Mouse (Mus musculus): ENCODE measurements at regions not wholly inside any gene's neighbourhood (a gene's known extent, or its start where the extent isn't known, plus 50 kb on each side); places are given as distances from the start of the nearest gene placed in this dataset.

DNA sequence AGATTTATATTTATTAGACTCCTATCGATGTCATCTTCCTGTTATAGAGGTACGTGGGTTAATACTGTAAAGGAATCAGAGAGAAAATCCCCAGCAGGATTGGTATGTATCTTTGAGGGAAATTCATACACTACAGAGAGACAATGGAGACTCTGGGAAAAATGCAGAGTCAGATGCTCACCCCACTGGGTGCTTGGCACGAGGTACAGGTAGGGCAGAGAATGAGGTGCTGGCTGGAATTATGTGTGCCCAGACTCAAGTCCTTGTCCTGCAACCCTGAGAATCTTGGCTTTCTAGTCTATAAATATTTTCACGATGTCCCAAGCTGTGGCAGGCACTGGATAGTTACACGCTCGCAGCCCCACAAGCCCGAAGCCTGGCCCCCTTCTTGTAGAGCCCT, 57.8 kb upstream of the Cry1 start:
- ATAC-seq (ENCODE audit: low read depth) (no peak), DNase-seq (ENCODE audit: low spot score) (no peak)
- Histone ChIP-seq H3K27me3 (replicated peaks; ENCODE audit: control insufficient read depth, insufficient read depth, low read length) (no peaks in the 10 kb centered on the region), H3K4me1 (ENCODE audit: control insufficient read depth, insufficient read depth, low read length) (no peaks in the 10 kb centered on the region), H3K4me3 (ENCODE audit: low read depth, low read length) (no peak overlapping the region), H3K9me3 (ENCODE audit: control insufficient read depth, low read length) (no peaks in the 10 kb centered on the region), H3K27ac (replicated peaks; ENCODE audit: low read depth, low read length) (no peak overlapping the region), H3K4me2 (ENCODE audit: low read depth, low read length) (no peak overlapping the region), H3K36me3 (ENCODE audit: control insufficient read depth, insufficient read depth, low read length) (no peaks in the 10 kb centered on the region), H3K9ac (ENCODE audit: low read depth, low read length) (no peak overlapping the region)
- 77% methylated on average over 7 of the region's 7 CpGs for WGBS

DNA sequence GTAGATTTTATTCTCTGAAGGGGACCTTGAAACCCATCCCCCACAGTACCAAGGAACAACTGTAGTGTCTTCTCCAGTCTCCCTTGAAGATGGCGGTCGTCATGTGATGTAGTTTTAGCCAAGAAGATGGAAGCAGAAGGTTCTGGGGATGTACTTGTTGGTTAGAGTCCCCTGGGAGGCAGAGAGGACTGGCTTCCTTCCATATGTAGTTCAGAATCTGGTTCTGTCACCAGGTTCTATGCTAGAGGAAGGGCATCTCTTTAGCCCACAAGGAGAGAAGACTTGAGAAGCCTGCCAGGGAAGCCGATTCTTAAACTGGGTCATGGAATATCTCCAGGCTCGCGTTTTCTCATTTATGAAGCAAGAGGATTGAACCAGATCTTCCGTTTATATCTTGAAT, 58.7 kb upstream of the Cry1 start:
- H3K4me2 ChIP-seq (ENCODE audit: low read depth, low read length) = no peak overlapping the region
- no peak overlapping the region for H3K9ac ChIP-seq (ENCODE audit: low read depth, low read length)
- H3K27ac ChIP-seq (replicated peaks; ENCODE audit: low read depth, low read length) = no peak overlapping the region
- DNase-seq (ENCODE audit: low spot score) (no peak), ATAC-seq (ENCODE audit: low read depth) (no peak)
- no peaks in the 10 kb centered on the region for H3K36me3 ChIP-seq (ENCODE audit: control insufficient read depth, insufficient read depth, low read length)
- no peaks in the 10 kb centered on the region for H3K4me1 ChIP-seq (ENCODE audit: control insufficient read depth, insufficient read depth, low read length)
- H3K27me3 ChIP-seq (replicated peaks; ENCODE audit: control insufficient read depth, insufficient read depth, low read length) = no peaks in the 10 kb centered on the region
- H3K9me3 ChIP-seq (ENCODE audit: control insufficient read depth, low read length) = no peaks in the 10 kb centered on the region
- H3K4me3 ChIP-seq (ENCODE audit: low read depth, low read length) = no peak overlapping the region
- 90% methylated on average over 6 of the region's 6 CpGs for WGBS

GRCm38 (mm10) chr10:85265746-85266145, 80.9 kb upstream of the Cry1 start:
- no peaks in the 10 kb centered on the region for H3K9me3 ChIP-seq (ENCODE audit: control insufficient read depth, low read length)
- ATAC-seq (ENCODE audit: low read depth) (no peak), DNase-seq (ENCODE audit: low spot score) (peak; percentile 26)
- H3K4me1 ChIP-seq (ENCODE audit: control insufficient read depth, insufficient read depth, low read length) = no peaks in the 10 kb centered on the region
- H3K9ac ChIP-seq (ENCODE audit: low read depth, low read length) = no peak overlapping the region
- no peaks in the 10 kb centered on the region for H3K27me3 ChIP-seq (replicated peaks; ENCODE audit: control insufficient read depth, insufficient read depth, low read length)
- H3K36me3 ChIP-seq (ENCODE audit: control insufficient read depth, insufficient read depth, low read length) = no peaks in the 10 kb centered on the region
- H3K4me3 ChIP-seq (ENCODE audit: low read depth, low read length) = no peak overlapping the region
- H3K4me2 ChIP-seq (ENCODE audit: low read depth, low read length) = no peak overlapping the region
- H3K27ac ChIP-seq (replicated peaks; ENCODE audit: low read depth, low read length) = no peak overlapping the region
- WGBS = 30% methylated on average over 5 of the region's 5 CpGs

GRCm38 (mm10) chr10:85266148-85266547, 81.3 kb upstream of the Cry1 start:
- no peaks in the 10 kb centered on the region for H3K9me3 ChIP-seq (ENCODE audit: control insufficient read depth, low read length)
- H3K9ac ChIP-seq (ENCODE audit: low read depth, low read length) = no peak overlapping the region
- no peak overlapping the region for H3K4me2 ChIP-seq (ENCODE audit: low read depth, low read length)
- H3K27me3 ChIP-seq (replicated peaks; ENCODE audit: control insufficient read depth, insufficient read depth, low read length) = no peaks in the 10 kb centered on the region
- H3K4me1 ChIP-seq (ENCODE audit: control insufficient read depth, insufficient read depth, low read length) = no peaks in the 10 kb centered on the region
- no peak for DNase-seq (ENCODE audit: low spot score)
- no peaks in the 10 kb centered on the region for H3K36me3 ChIP-seq (ENCODE audit: control insufficient read depth, insufficient read depth, low read length)
- WGBS = 35% methylated on average over 10 of the region's 10 CpGs
- no peak overlapping the region for H3K4me3 ChIP-seq (ENCODE audit: low read depth, low read length)
- ATAC-seq (ENCODE audit: low read depth) = no peak
- H3K27ac ChIP-seq (replicated peaks; ENCODE audit: low read depth, low read length) = no peak overlapping the region

DNA sequence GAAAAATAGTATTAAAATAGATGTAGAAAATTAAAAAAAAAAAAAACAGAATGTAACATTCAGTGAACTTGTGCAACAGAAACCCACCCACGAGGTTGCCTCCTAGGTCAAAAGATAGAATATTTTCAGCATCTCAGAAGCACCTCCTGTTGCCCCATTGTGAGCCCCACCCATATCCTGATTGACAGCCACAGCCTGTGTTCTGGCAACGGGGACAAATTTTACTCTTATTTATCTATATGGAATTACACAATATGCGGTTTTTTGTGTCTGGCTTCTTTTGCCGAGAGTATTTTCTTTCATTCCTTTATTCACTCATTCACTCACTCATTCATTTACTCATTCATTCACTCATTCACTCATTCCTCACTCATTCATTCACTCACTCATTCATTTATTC, 81.9 kb upstream of the Cry1 start:
- H3K4me2 ChIP-seq (ENCODE audit: low read depth, low read length) = no peak overlapping the region
- ATAC-seq (ENCODE audit: low read depth) (no peak), DNase-seq (ENCODE audit: low spot score) (no peak)
- H3K27ac ChIP-seq (replicated peaks; ENCODE audit: low read depth, low read length) = no peak overlapping the region
- no peak overlapping the region for H3K4me3 ChIP-seq (ENCODE audit: low read depth, low read length)
- WGBS = 65% methylated on average over 4 of the region's 4 CpGs
- H3K9me3 ChIP-seq (ENCODE audit: control insufficient read depth, low read length) = no peaks in the 10 kb centered on the region
- no peak overlapping the region for H3K9ac ChIP-seq (ENCODE audit: low read depth, low read length)
- no peaks in the 10 kb centered on the region for H3K36me3 ChIP-seq (ENCODE audit: control insufficient read depth, insufficient read depth, low read length)
- no peaks in the 10 kb centered on the region for H3K4me1 ChIP-seq (ENCODE audit: control insufficient read depth, insufficient read depth, low read length)
- H3K27me3 ChIP-seq (replicated peaks; ENCODE audit: control insufficient read depth, insufficient read depth, low read length) = no peaks in the 10 kb centered on the region

DNA sequence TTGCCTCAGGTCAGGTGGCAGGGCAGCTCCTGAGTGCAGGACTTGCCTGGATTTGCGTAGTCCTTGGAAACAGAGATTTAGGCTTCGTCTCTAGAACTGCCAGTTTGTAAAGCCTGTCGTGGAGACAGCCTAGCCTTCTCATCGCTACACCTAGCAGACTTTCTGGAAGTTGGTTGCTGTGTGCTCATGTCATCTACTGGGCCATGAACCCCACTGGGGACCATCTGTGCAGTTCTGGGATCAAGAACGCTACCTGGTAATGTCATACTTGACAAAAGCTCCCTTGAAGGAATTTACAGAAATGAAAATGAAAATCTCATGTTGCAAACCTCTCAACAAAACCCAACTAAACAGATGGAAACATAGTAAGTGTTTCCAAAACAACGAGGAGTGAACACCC, 85.3 kb upstream of the Cry1 start:
- Histone ChIP-seq H3K36me3 (ENCODE audit: control insufficient read depth, insufficient read depth, low read length) (no peaks in the 10 kb centered on the region), H3K9ac (ENCODE audit: low read depth, low read length) (no peak overlapping the region), H3K4me1 (ENCODE audit: control insufficient read depth, insufficient read depth, low read length) (no peaks in the 10 kb centered on the region), H3K9me3 (ENCODE audit: control insufficient read depth, low read length) (no peaks in the 10 kb centered on the region), H3K27me3 (replicated peaks; ENCODE audit: control insufficient read depth, insufficient read depth, low read length) (no peaks in the 10 kb centered on the region), H3K27ac (replicated peaks; ENCODE audit: low read depth, low read length) (no peak overlapping the region), H3K4me3 (ENCODE audit: low read depth, low read length) (no peak overlapping the region), H3K4me2 (ENCODE audit: low read depth, low read length) (no peak overlapping the region)
- DNase-seq (ENCODE audit: low spot score) (no peak), ATAC-seq (ENCODE audit: low read depth) (no peak)
- 67% methylated on average over 6 of the region's 6 CpGs for WGBS

DNA sequence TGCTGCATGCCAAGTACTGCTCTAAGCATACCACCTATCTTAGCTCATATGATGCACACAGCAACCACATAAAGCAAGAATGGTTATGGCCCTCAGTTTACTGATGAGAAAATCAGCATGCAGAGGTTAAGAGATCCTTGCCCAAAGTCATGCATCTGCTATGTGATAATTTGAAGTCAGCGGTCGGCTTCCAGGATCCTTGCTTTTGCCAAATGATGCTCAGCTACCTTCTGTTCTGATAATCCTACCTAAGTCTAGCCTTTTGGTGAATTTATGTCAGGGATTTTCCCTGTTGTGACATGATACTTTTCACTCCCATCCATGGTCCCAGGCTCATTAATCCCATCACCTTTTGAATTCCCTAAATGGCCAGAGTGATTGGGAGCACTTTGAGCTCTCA, 91.9 kb upstream of the Cry1 start:
- Histone ChIP-seq H3K36me3 (ENCODE audit: control insufficient read depth, insufficient read depth, low read length) (no peaks in the 10 kb centered on the region), H3K9ac (ENCODE audit: low read depth, low read length) (no peak overlapping the region), H3K9me3 (ENCODE audit: control insufficient read depth, low read length) (no peaks in the 10 kb centered on the region), H3K4me2 (ENCODE audit: low read depth, low read length) (no peak overlapping the region), H3K27ac (replicated peaks; ENCODE audit: low read depth, low read length) (no peak overlapping the region), H3K4me3 (ENCODE audit: low read depth, low read length) (no peak overlapping the region), H3K4me1 (ENCODE audit: control insufficient read depth, insufficient read depth, low read length) (no peaks in the 10 kb centered on the region), H3K27me3 (replicated peaks; ENCODE audit: control insufficient read depth, insufficient read depth, low read length) (no peaks in the 10 kb centered on the region)
- 86% methylated on average over 2 of the region's 2 CpGs for whole genome bisulfite sequencing
- ATAC-seq (ENCODE audit: low read depth) (no peak), DNase-seq (ENCODE audit: low spot score) (no peak)

DNA sequence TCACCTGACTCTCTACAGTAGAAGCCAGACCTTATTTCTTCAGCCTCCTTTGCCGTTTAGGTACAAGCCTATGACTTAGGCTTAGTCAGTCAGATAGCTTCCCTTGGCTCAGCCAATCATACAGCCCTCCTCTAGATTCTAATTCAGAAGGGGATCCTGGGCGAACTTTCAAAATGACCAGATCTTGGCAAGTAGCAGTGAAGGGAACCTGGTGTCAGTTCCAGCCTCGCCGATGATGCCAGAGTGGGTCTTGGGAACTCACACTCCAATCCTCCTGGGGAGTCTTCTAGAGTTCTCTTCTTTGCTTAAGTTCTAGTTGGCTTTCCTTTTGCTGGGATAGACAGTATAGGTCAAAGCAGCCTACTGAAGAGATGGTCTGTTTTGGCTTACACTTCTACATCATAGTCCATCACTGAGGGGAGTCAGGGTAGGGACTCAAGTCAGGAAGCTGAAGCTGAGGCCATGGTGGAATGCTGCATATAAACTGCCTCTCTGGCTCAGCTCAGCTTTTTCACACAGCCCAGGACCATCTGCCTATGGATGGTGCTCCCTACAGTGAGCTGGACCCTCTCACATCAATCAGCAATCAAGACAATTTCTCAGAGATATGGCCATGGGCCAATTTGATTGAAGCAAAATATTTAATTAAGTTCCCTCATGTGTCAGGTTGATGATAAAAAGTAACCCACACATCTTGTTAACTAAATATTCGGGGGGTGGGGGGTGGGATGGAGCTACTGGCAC, 94.7 kb upstream of the Btbd11 start:
- Histone ChIP-seq H3K27me3 (replicated peaks; ENCODE audit: control insufficient read depth, insufficient read depth, low read length) (no peaks in the 10 kb centered on the region), H3K9ac (ENCODE audit: low read depth, low read length) (no peak overlapping the region), H3K4me3 (ENCODE audit: low read depth, low read length) (no peak overlapping the region), H3K36me3 (ENCODE audit: control insufficient read depth, insufficient read depth, low read length) (no peaks in the 10 kb centered on the region), H3K4me2 (ENCODE audit: low read depth, low read length) (no peak overlapping the region), H3K27ac (replicated peaks; ENCODE audit: low read depth, low read length) (no peak overlapping the region), H3K4me1 (ENCODE audit: control insufficient read depth, insufficient read depth, low read length) (no peaks in the 10 kb centered on the region), H3K9me3 (ENCODE audit: control insufficient read depth, low read length) (no peaks in the 10 kb centered on the region)
- ATAC-seq (ENCODE audit: low read depth) (no peak), DNase-seq (ENCODE audit: low spot score) (no peak)
- 81% methylated on average over 5 of the region's 5 CpGs for WGBS

DNA sequence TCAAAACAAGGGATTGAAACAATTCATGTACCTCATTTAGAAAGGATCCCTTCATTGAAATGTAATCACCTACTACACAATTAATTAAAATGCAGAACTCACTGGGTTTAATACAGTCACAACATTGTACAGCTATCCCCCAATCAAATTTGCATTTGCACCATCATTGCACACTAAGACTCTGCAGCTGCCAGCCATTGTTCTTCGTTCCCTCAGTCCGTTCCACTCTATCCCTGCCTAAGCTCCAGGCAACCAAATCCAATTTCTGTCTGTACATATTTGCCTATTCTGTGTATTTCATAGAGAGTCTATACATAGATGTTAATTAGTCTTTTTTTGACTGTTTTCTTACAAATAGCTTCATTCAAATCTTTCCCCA, 94.1 kb upstream of the Btbd11 start:
- Histone ChIP-seq H3K9ac (ENCODE audit: low read depth, low read length) (no peak overlapping the region), H3K36me3 (ENCODE audit: control insufficient read depth, insufficient read depth, low read length) (no peaks in the 10 kb centered on the region), H3K9me3 (ENCODE audit: control insufficient read depth, low read length) (no peaks in the 10 kb centered on the region), H3K27me3 (replicated peaks; ENCODE audit: control insufficient read depth, insufficient read depth, low read length) (no peaks in the 10 kb centered on the region), H3K4me2 (ENCODE audit: low read depth, low read length) (no peak overlapping the region), H3K27ac (replicated peaks; ENCODE audit: low read depth, low read length) (no peak overlapping the region), H3K4me1 (ENCODE audit: control insufficient read depth, insufficient read depth, low read length) (no peaks in the 10 kb centered on the region), H3K4me3 (ENCODE audit: low read depth, low read length) (no peak overlapping the region)
- no peak for ATAC-seq (ENCODE audit: low read depth)
- no peak for DNase-seq (ENCODE audit: low spot score)
- 54% methylated on average over 2 of the region's 2 CpGs for WGBS
